Mouse (Mus musculus): Measurements from ENCODE around the gene Mlx.

DNA sequence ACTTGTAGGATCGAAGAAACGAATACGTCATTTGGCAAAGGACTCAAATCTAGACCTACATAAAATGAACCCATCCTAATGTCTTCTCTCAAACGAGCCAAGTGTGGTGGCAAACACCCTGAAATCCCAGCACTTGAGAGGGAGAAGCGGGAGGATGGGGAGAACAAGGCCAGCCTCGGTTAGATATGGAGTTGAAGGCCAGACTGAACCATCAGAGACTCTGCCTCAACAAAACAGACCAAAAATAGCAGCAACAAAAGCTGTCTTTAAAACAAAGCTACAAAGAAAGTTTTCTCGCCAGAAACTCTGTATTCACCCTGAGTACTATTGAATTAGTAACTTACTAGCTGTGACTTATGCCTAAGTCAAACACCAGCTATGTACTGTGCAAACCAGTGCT is 49.9 kb downstream of the Mlx start:
- TF ChIP-seq TBP (conservative IDR thresholded peaks at IDR 0.05; ENCODE audit: low read depth, low read length) (no peak), SMC3 (IDR thresholded peaks at IDR 0.05; ENCODE audit: low read depth, low read length) (no peak), CTCF (conservative IDR thresholded peaks at IDR 0.05 in 1 of 2, IDR thresholded peaks at IDR 0.05 in 1 of 2; ENCODE audit: low read depth in 2 of 2, low read length in 2 of 2) (no peak), TCF12 (IDR thresholded peaks at IDR 0.05; ENCODE audit: low read depth, low read length) (no peak), GABPA (IDR thresholded peaks at IDR 0.05; ENCODE audit: insufficient replicate concordance, low read depth, low read length) (no peak), ZC3H11A (IDR thresholded peaks at IDR 0.05; ENCODE audit: low read depth, low read length) (no peak), PAX5 (IDR thresholded peaks at IDR 0.05; ENCODE audit: low read length) (no peak), EP300 (IDR thresholded peaks at IDR 0.05; ENCODE audit: low read length) (no peak), POLR2A (IDR thresholded peaks at IDR 0.05; ENCODE audit: low read depth, low read length) (no peak), USF1 (IDR thresholded peaks at IDR 0.05; ENCODE audit: low read depth, low read length) (no peak), ZNF384 (IDR thresholded peaks at IDR 0.05; ENCODE audit: low read depth, low read length) (no peak)
